Mouse (Mus musculus) thymus, adult 2 months (tissue): Measurements from ENCODE around the gene Ptges2. TPM values are rescaled to one million over a fixed set of nuclear protein-coding genes. Genes with fewer than 3 reads are reported as not detected.

Experiments used
- DNase-seq: peaks from one replicate; pipeline ENCODE4 v3.0.0; 2021
- H3K27ac ChIP-seq: fragments of 200-500 bp; 2 replicates; pipeline ENCODE4 v1.5.1; 2012; ENCODE audit warnings: low read length, control low read depth; ENCODE audit not compliant: control insufficient read depth, insufficient read depth
- H3K27me3 ChIP-seq: fragments of 200-500 bp; 2 replicates; pipeline ENCODE4 v1.6.1; 2012; ENCODE audit warnings: mild to moderate bottlenecking, low read length, moderate library complexity, mixed read lengths; ENCODE audit not compliant: control insufficient read depth, insufficient read depth
- H3K36me3 ChIP-seq: fragments of 200-500 bp; 2 replicates; pipeline ENCODE4 v1.6.1; 2012; ENCODE audit warnings: mild to moderate bottlenecking, low read length, moderate library complexity; ENCODE audit not compliant: control insufficient read depth, insufficient read depth
- H3K4me1 ChIP-seq: fragments of 200-500 bp; replicated peaks from 2 replicates; pipeline ENCODE4 v1.6.1; 2012; ENCODE audit warnings: low read length; ENCODE audit not compliant: control insufficient read depth, insufficient read depth
- H3K4me3 ChIP-seq: fragments of 200-500 bp; 2 replicates; pipeline ENCODE4 v1.5.1; 2012; ENCODE audit warnings: mild to moderate bottlenecking, low read length, control low read depth, moderate library complexity; ENCODE audit not compliant: control insufficient read depth, insufficient read depth
- CTCF ChIP-seq: fragments of 200-500 bp; IDR thresholded peaks from 2 replicates; pipeline ENCODE4 v1.5.1; 2012; ENCODE audit warnings: mild to moderate bottlenecking, control low read depth, low read length, moderate library complexity, borderline replicate concordance; ENCODE audit not compliant: control insufficient read depth, poor library complexity, insufficient read depth; ENCODE audit errors: extremely low read depth
- POLR2A ChIP-seq: fragments of 200-500 bp; IDR thresholded peaks from 2 replicates; pipeline ENCODE4 v1.6.1; 2012; ENCODE audit warnings: mild to moderate bottlenecking, low read length, control low read depth, moderate library complexity; ENCODE audit not compliant: control insufficient read depth, poor library complexity, insufficient read depth; ENCODE audit errors: extremely low read depth
- WGBS: fragments of 180-500 bp; shearing (Covaris S2); methylation state at CpG from one replicate; pipeline ENCODE4 v1.1.7; 2018; 5-methylcytosine and 5-hydroxymethylcytosine counted together
- polyA plus RNA-seq: library from polyadenylated mRNA; depleted of rRNA; stranded (reverse); fragments of >200 nt; gene quantifications from 2 replicates; pipeline ENCODE4 v1.2.3, GENCODE M21; 2012

Ptges2 gene
- polyA plus RNA-seq, 1 experiment: 24.7 TPM

- DNase-seq: no peak
- no peaks in the 10 kb centered on the region for H3K27me3 ChIP-seq
Measured at GRCm38 (mm10) chr2:32417486-32417885, 21.8 kb downstream of the Ptges2 start.

GRCm38 (mm10) chr2:32418430-32419151 is 22.9 kb downstream of the Ptges2 start:
- 92% methylated on average over 12 of the region's 12 CpGs for WGBS
- H3K4me3 ChIP-seq: no peak overlapping the region
- H3K36me3 ChIP-seq: peaks cover 53% of the 10 kb centered on the region
- peaks cover 6% of the 10 kb centered on the region for H3K4me1 ChIP-seq
- no peaks in the 10 kb centered on the region for H3K27me3 ChIP-seq
- DNase-seq: no peak
- H3K27ac ChIP-seq: no peak overlapping the region
- TF ChIP-seq POLR2A (no peak), CTCF (no peak)

More at GRCm38 (mm10) chr2:32417486-32417885, 21.8 kb downstream of the Ptges2 start:
- no peak for TF ChIP-seq POLR2A
- TF ChIP-seq CTCF: no peak
- Histone ChIP-seq H3K36me3 (peaks cover 53% of the 10 kb centered on the region), H3K4me3 (no peak overlapping the region), H3K27ac (no peak overlapping the region), H3K4me1 (no peaks in the 10 kb centered on the region)
- 97% methylated on average over 8 of the region's 8 CpGs for WGBS

GRCm38 (mm10) chr2:32419359-32419758 is 23.7 kb downstream of the Ptges2 start:
- H3K36me3 ChIP-seq: peaks cover 53% of the 10 kb centered on the region
- H3K4me3 ChIP-seq: no peak overlapping the region
- 94% methylated on average over 3 of the region's 3 CpGs for WGBS
- no peak for DNase-seq
- peaks cover 11% of the 10 kb centered on the region for H3K4me1 ChIP-seq
- no peak overlapping the region for H3K27ac ChIP-seq
- TF ChIP-seq POLR2A: no peak
- H3K27me3 ChIP-seq: no peaks in the 10 kb centered on the region

- DNase-seq: no peak
Measured at GRCm38 (mm10) chr2:32420066-32420608, 24.4 kb downstream of the Ptges2 start.

GRCm38 (mm10) chr2:32420647-32421046 is 25.0 kb downstream of the Ptges2 start:
- Histone ChIP-seq H3K36me3 (peaks cover 45% of the 10 kb centered on the region), H3K4me3 (no peak overlapping the region), H3K4me1 (peaks cover 11% of the 10 kb centered on the region), H3K27ac (no peak overlapping the region), H3K27me3 (no peaks in the 10 kb centered on the region)
- WGBS: 96% methylated on average over 6 of the region's 6 CpGs
- no peak for TF ChIP-seq CTCF
- no peak for TF ChIP-seq POLR2A
- DNase-seq: no peak

More at GRCm38 (mm10) chr2:32420066-32420608, 24.4 kb downstream of the Ptges2 start:
- Histone ChIP-seq H3K4me3 (no peak overlapping the region), H3K27me3 (no peaks in the 10 kb centered on the region), H3K36me3 (peaks cover 49% of the 10 kb centered on the region), H3K27ac (no peak overlapping the region), H3K4me1 (peaks cover 11% of the 10 kb centered on the region)
- TF ChIP-seq CTCF (no peak), POLR2A (no peak)
- WGBS: 95% methylated on average over 12 of the region's 12 CpGs

- Histone ChIP-seq H3K4me1 (peaks cover 11% of the 10 kb centered on the region), H3K27ac (no peak overlapping the region), H3K27me3 (no peaks in the 10 kb centered on the region), H3K4me3 (no peak overlapping the region), H3K36me3 (peaks cover 34% of the 10 kb centered on the region)
- TF ChIP-seq CTCF: no peak
- TF ChIP-seq POLR2A: no peak
- no peak for DNase-seq
- WGBS: 96% methylated on average over 6 of the region's 6 CpGs
Measured at GRCm38 (mm10) chr2:32421851-32422251, 26.2 kb downstream of the Ptges2 start.
